Mouse (Mus musculus) heart, adult 2 months (tissue): Measurements from ENCODE around the gene Syngr3. TPM values are rescaled to one million over a fixed set of nuclear protein-coding genes. Genes with fewer than 3 reads are reported as not detected.

Experiments
- DNase-seq, 2 experiments: peaks; one replicate each; pipeline ENCODE4 v3.0.0; 2021
- H3K27ac ChIP-seq: fragments of 200-600 bp; 2 replicates; pipeline ENCODE4 v1.8.1; 2022
- H3K27me3 ChIP-seq: fragments of 200-500 bp; 2 replicates; pipeline ENCODE4 v1.6.1; 2012; ENCODE audit warnings: mild to moderate bottlenecking, low read length, inconsistent platforms, mixed read lengths; ENCODE audit not compliant: control insufficient read depth, insufficient read depth
- H3K36me3 ChIP-seq: fragments of 200-500 bp; 2 replicates; pipeline ENCODE4 v1.6.1; 2012; ENCODE audit warnings: low read length, inconsistent platforms; ENCODE audit not compliant: control insufficient read depth, insufficient read depth
- H3K4me1 ChIP-seq: fragments of 200-500 bp; 2 replicates; pipeline ENCODE4 v1.6.1; 2011; ENCODE audit warnings: low read length; ENCODE audit not compliant: control insufficient read depth, insufficient read depth
- H3K4me3 ChIP-seq: fragments of 200-600 bp; 2 replicates; pipeline ENCODE4 v1.8.1; 2022
- H3K79me2 ChIP-seq: fragments of 200-500 bp; replicated peaks from 2 replicates; pipeline ENCODE4 v1.6.1; 2012; ENCODE audit warnings: mild to moderate bottlenecking, inconsistent platforms, low read length, moderate library complexity, mixed read lengths; ENCODE audit not compliant: control insufficient read depth, insufficient read depth
- H3K9ac ChIP-seq: fragments of 200-500 bp; 2 replicates; pipeline ENCODE4 v1.6.1; 2012; ENCODE audit warnings: low read depth, mild to moderate bottlenecking, control low read depth, inconsistent platforms, low read length, mixed read lengths
- CTCF ChIP-seq: fragments of 200-600 bp; IDR thresholded peaks from 2 replicates; pipeline ENCODE4 v1.8.1; 2022; ENCODE audit warnings: antibody characterized with exemption, mild to moderate bottlenecking, moderate library complexity
- EP300 ChIP-seq: fragments of 200-500 bp; IDR thresholded peaks from 2 replicates; pipeline ENCODE4 v1.6.1; 2011; ENCODE audit warnings: low read depth, low read length, control low read depth; ENCODE audit not compliant: insufficient read depth
- POLR2A ChIP-seq: fragments of 200-500 bp; IDR thresholded peaks from 2 replicates; pipeline ENCODE4 v1.6.1; 2011; ENCODE audit warnings: mild to moderate bottlenecking, low read depth, low read length, control low read depth; ENCODE audit not compliant: insufficient read depth
- WGBS: fragments of 180-500 bp; shearing (Covaris S2); methylation state at CpG from one replicate; pipeline ENCODE4 v1.1.7; 2018; 5-methylcytosine and 5-hydroxymethylcytosine counted together
- intact Hi-C: fragments of 180-260 bp; cut with DNase I; formaldehyde crosslinking; loops from one replicate; pipeline ENCODE4 v1.15.1; 2025
- polyA plus RNA-seq: library from polyadenylated mRNA; depleted of rRNA; stranded (reverse); fragments of >200 nt; gene quantifications from 2 replicates; pipeline ENCODE4 v1.2.3, GENCODE M21; 2012
- total RNA-seq, 2 experiments: library from RNA; stranded (reverse); gene quantifications; 2 replicates each; pipeline ENCODE4 v1.2.3; 2021

Gene Syngr3
- total and polyA plus RNA-seq, 3 experiments = 0.16 to 0.43 (median 0.30) TPM

GRCm38 (mm10) chr17:24648731-24649377 lies 40.9 kb downstream of the Syngr3 start:
- H3K27me3 ChIP-seq = no peaks in the 10 kb centered on the region
- DNase-seq = peak in 1 of 2 experiments; percentile 45
- H3K9ac ChIP-seq = peak overlapping the region; percentile 99
- 48% methylated on average over 10 of the region's 10 CpGs for WGBS
- TF ChIP-seq POLR2A = no peak
- peak; percentile 10; the same call in 1 of the 2 replicates for TF ChIP-seq CTCF
- intact Hi-C loops = loop anchor here (10.0 kb wide), 1 partner anchor 426 kb away; no protein-coding TSS in a partner anchor
- no peaks in the 10 kb centered on the region for H3K36me3 ChIP-seq
- H3K4me3 ChIP-seq = peak overlapping the region; percentile 97
- H3K79me2 ChIP-seq = peaks cover 3% of the 10 kb centered on the region
- peaks cover 11% of the 10 kb centered on the region for H3K4me1 ChIP-seq
- peak overlapping the region; percentile 98 for H3K27ac ChIP-seq

GRCm38 (mm10) chr17:24647493-24647892 lies 42.3 kb downstream of the Syngr3 start:
- Histone ChIP-seq H3K27ac (peak overlapping the region; percentile 99), H3K9ac (peak overlapping the region; percentile 75), H3K36me3 (no peaks in the 10 kb centered on the region), H3K27me3 (no peaks in the 10 kb centered on the region), H3K4me1 (peaks cover 9% of the 10 kb centered on the region), H3K79me2 (peaks cover 5% of the 10 kb centered on the region), H3K4me3 (peak overlapping the region; percentile 57)
- intact Hi-C loops = loop anchor here (10.0 kb wide), 1 partner anchor 427 kb away; no protein-coding TSS in a partner anchor
- no peak; the same call in 1 of the 2 replicates for TF ChIP-seq POLR2A
- TF ChIP-seq EP300 = no peak
- TF ChIP-seq CTCF = no peak
- DNase-seq = peak in 1 of 2 experiments; percentile 51
- 56% methylated on average over 11 of the region's 11 CpGs for WGBS

GRCm38 (mm10) chr17:24646381-24646780 lies 43.4 kb downstream of the Syngr3 start:
- intact Hi-C loops = loop anchor here (10.0 kb wide), 1 partner anchor 428 kb away; no protein-coding TSS in a partner anchor
- WGBS = 53% methylated on average over 4 of the region's 4 CpGs
- H3K27me3 ChIP-seq = no peaks in the 10 kb centered on the region
- H3K79me2 ChIP-seq = peaks cover 5% of the 10 kb centered on the region
- DNase-seq = no peak
- H3K27ac ChIP-seq = peak overlapping the region; percentile 99
- H3K36me3 ChIP-seq = no peaks in the 10 kb centered on the region
- H3K4me3 ChIP-seq = peak overlapping the region; percentile 57
- H3K4me1 ChIP-seq = peaks cover 7% of the 10 kb centered on the region
- no peak for TF ChIP-seq POLR2A
- TF ChIP-seq CTCF = no peak
- no peak for TF ChIP-seq EP300
- H3K9ac ChIP-seq = no peak overlapping the region

- DNase-seq = peak; percentile 63 to 79
- intact Hi-C loops = loop anchor here (10.0 kb wide), 1 partner anchor 429 kb away; no protein-coding TSS in a partner anchor
- Histone ChIP-seq H3K36me3 (no peaks in the 10 kb centered on the region), H3K79me2 (peaks cover 5% of the 10 kb centered on the region), H3K4me1 (peaks cover 5% of the 10 kb centered on the region; the same call in 1 of the 2 replicates), H3K27ac (peak overlapping the region; percentile 99), H3K4me3 (peak overlapping the region; percentile 39), H3K9ac (no peak overlapping the region), H3K27me3 (no peaks in the 10 kb centered on the region)
- WGBS = 42% methylated on average over 3 of the region's 3 CpGs
- TF ChIP-seq POLR2A (no peak; the same call in 1 of the 2 replicates), CTCF (no peak), EP300 (no peak)
Measured at GRCm38 (mm10) chr17:24645916-24646315, 43.8 kb downstream of the Syngr3 start.

GRCm38 (mm10) chr17:24644875-24645721 lies 44.7 kb downstream of the Syngr3 start:
- peak; percentile 78 to 84 for DNase-seq
- Histone ChIP-seq H3K27ac (peak overlapping the region; percentile 99), H3K36me3 (peaks cover 2% of the 10 kb centered on the region; the same call in 1 of the 2 replicates), H3K79me2 (peaks cover 5% of the 10 kb centered on the region), H3K4me3 (peak overlapping the region; percentile 68), H3K9ac (peak overlapping the region; percentile 81), H3K27me3 (no peaks in the 10 kb centered on the region), H3K4me1 (peaks cover 6% of the 10 kb centered on the region)
- intact Hi-C loops = loop anchor here (10.0 kb wide), 1 partner anchor 430 kb away; no protein-coding TSS in a partner anchor
- WGBS = 42% methylated on average over 9 of the region's 9 CpGs
- peak; percentile 89 for TF ChIP-seq POLR2A
- no peak for TF ChIP-seq CTCF
- peak; percentile 96 for TF ChIP-seq EP300
